Mouse (Mus musculus) spleen, adult 18-20 months (tissue): ENCODE measurements around the gene Slc4a4.

ENCODE experiments used
- DNase-seq, 2 experiments: peaks; one replicate each; pipeline ENCODE4 v3.0.0; 2022; ENCODE audit warnings: mixed read lengths in 2 of 2

The Slc4a4 gene

DNA sequence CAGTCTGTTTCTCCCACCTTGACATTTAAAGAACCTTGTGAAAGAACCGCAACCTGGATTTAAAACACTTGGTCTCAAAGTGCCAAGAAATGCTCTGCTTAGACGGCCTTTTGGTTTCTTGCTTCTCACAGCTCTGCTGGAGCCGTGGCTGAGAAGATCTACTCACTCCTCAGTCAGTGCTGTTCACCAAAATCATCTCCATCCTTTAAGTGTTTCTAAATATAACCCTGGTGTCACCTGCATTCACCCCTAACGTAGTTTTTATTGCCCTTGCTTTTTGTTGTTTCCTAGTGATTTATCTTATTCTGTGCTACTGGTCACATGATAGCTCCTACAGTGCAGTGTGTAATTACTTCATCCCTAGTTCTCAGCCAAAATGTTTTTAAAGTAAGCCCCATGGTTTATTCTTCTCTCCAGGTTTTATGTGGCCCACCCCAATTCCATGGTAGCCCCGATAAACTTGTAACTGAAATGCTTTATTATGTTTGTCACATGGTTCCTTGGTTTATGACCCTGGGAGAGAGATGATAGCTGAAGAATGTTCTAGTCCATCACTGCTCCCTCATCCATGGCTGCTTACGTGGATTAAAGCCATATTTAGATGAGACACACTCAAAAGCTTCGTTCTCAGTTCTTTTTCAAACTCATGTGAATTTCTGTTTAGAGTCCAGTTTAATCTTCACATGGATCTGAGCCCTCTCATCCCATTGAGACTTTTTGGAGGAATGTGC is 323.5 kb downstream of the Slc4a4 start:
- DNase-seq = no peak

DNA sequence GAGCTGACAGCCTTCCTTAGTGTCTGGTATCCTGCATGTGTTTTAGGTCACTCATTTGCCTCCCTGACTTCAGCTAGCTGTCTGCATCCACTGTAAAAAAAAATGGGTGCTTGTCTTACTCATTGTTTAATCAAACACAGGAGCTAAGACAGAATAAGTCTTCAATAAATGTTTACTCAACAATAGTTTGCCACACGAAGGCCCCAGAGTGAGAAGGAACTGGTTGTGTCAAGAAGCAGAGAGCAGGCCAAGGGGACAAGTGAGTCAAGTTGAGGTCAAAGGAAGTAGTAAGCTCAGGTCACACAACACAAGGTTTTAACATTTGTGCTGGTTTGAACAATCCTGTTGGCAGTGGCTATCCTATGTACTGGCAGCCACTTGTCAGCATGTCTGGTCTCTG is 324.4 kb downstream of the Slc4a4 start:
- no peak for DNase-seq

DNA sequence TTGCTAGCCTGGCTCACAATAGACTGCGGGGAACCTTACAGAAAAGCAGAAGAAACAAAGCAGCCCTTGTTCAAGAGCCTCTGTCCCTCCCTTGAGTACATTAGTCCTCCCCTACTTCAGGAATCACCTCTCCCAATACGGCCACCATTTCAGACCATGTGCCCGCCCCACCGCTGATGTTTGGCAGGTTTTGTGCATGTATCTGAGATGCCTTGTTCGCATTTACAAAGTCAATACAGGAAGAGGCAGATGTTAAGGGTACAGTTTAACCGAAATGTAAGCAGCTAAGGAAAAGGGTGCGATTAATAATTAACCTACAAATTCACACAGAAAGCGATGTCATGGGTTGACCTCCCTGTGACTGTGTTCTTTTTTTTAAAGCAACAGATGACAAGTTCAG is 331.6 kb downstream of the Slc4a4 start:
- no peak for DNase-seq

DNA sequence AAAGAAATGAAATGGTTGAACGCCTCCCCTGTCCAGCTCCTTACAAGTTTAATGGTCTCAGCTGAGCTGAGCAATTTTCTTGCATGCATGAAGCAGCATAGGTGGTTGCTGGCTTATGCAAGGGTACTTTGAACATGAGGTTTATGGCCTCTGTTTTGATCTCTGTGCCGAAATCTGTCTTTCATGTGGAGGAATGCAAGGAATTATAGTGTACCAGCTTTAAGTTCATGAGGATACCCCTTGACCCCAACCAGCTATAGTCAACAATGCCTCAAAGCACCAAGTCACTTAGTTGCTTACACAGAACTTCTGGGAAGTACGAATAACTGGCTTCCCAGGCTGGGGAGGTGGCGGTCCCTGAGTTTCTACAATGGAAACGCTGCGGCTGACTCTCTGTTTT is 332.1 kb downstream of the Slc4a4 start:
- DNase-seq = no peak

DNA sequence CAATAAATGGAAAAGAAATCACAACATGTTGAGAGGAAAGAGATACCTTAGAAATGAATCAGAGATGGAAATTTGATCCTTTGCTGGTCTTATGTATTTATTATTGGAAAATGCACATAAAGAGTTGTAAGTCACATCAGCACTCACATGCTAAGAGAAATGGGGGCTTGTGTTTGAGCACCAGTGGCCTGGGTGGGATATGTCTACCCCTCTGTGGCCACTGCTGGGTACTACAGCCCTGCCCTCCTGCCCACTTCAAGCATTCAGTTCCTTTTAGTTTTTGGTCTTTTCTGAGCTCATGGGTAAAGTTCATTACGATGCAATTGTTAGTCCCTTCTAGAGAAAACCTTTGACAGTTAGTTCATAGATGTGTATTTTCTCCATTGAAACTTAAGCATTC is 335.0 kb downstream of the Slc4a4 start:
- DNase-seq = no peak

DNA sequence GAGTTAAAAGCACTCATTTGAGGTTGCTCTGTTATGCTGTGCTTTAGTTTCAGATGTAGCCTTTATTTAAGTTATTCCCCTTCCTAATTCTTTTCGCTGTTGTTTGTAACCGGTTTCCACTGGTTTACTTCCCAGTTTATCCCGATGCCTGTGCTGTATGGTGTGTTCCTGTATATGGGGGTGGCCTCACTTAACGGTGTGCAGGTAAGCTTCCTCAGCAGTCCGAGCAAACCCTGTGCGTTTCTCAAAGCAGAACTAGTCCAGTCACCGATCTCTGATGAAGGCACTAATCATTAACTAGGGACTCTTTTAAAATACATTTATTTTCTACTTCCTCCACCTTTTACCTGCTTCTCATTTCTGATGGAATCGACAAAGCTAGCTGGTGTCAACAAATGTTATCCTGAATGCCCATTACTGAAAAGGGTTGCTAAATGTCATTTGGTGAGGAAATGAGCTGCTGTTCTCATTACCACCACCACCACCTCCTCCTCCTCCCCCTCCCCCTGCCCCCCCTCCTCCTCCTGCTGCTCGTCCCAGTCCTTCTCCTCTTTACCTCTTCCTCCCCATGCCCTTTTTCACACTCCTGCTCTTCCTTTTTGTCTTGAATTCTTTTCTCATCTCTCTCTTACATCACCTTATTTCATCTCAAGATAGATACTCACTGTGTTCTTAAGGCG is 336.6 kb downstream of the Slc4a4 start:
- DNase-seq = no peak

DNA sequence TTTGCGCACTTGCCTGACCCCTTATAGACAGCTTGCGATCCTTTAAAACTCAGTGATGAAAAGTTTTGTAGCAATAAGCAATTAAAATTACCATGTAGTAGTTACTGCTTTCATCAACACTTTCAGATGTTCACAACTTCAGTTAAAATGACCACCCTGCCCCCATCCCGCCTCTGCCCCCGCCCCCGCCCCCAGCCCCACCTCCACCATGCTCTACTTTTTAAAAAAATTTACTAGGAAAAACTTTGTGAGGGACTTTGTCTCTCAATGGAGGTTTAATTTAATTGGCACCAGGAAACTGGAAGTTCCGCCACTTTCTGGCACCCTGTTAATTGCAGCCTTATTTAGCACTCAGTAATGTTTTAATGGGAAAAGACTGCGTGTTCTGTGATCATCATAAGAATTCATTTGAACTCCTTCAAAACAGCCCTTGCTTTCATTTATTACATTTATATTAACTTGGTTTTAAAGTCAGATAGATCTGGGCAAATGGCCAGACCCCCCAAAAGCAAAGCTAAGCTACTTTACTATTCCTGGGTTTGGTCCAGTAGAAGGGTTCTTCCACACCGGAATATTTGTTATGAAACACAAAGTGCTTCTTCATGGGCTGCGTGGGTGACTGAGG is 337.2 kb downstream of the Slc4a4 start:
- no peak for DNase-seq

DNA sequence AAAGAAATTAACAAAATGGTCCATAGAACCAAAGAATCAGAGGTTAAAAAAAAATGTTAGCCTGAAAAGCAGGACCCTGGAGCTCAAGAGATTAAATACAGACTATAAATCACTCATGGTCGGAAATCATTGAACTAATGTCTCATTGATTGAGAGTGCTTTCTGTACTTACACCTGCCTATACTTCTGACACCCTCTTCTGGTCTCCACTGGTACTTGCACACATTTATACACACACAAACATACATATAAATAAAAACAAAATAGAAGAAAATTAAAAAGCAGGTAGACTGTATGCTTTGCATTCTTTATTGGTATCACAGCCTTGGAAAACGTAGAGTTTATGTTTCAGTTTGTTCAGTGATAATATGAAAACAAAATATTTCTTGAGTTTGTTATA is 341.3 kb downstream of the Slc4a4 start:
- no peak for DNase-seq

DNA sequence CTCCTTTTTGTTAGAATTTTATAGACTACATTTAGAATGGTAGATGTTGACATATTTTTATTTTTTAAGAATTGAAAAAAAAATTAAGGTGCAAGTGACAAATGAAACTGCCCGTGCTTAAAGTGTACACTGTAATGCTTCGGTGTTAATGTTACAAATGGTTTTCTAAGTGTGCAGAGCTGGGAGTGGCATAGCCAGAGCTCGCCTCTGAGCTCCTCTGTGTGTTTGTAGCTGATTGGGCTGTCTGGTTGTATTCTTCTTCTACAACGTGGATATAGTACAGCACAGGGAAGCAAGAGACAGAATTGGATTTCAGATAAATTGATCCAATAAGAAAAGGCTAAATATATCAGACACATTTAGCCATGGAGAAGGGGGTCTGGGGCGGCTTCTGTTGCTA is 343.0 kb downstream of the Slc4a4 start:
- DNase-seq = no peak

DNA sequence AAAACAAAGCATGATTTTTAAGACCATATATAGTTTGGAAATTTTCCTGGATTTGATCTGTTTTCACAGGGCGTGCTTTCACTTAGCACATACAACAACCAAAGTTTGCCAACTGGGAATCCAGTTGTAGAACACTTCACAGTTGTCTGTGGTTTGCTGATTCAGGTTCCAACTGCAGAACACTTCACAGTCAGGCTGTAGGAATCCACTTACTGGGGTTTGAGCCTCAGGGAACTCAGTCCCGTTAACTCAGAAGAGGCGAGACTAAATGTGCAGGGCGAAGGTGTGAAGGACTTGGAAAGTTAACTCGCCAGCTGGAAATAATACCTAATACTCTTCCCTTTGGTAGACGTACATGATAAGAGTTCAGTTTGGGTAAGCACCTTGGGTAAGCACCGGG is 345.7 kb downstream of the Slc4a4 start:
- DNase-seq = no peak

DNA sequence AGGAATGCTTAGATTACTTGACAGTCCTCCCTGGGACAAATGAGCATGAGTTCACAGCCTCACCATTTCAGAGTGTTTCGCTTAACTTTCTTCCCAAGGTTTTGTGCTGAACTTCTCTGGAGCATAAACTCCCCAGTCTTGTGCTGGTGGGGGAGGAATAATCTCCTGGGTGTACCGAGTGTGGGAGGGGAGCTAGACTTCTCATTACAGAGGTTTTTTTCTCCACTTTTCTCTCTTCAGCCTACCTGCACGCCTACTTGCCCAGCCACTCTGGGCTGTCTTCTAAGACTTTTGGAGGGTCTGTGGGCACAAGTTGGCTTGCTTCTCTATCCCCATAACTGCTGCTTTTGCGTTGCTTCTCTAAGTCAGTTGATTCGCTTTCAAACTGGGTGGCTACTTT is 365.2 kb downstream of the Slc4a4 start:
- no peak for DNase-seq

DNA sequence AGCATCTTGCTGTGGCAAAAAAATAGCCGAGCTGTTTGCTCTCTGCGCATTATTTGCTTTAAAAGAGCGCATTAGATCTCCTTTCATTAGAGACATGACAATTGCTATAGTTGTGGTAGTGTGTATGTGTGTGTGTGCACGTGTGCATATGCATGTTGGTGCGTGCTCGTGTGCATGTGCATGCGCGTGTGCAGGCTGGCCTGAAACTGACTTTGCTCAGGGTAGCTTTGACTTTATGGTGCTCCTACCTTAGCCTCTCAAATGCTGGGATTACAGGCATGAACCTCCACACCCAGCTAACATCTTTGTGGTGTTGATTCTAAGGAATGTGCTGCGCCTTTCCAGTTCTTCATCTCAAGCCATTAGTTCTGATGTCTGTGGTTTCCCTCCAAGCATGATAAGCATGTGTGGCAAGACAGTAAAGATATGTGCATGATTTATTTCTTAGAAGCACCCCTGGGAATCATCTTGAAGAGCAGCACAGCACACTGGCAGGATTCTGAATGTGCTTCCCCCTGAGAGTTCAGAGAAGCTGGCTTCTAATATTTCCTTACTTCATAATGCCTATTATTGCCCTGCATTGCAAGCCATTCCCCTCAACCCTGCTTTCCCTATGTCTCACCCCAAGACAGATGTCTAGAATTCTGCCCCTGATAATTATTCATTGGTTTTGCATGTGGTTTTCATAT is 373.3 kb downstream of the Slc4a4 start:
- no peak for DNase-seq

DNA sequence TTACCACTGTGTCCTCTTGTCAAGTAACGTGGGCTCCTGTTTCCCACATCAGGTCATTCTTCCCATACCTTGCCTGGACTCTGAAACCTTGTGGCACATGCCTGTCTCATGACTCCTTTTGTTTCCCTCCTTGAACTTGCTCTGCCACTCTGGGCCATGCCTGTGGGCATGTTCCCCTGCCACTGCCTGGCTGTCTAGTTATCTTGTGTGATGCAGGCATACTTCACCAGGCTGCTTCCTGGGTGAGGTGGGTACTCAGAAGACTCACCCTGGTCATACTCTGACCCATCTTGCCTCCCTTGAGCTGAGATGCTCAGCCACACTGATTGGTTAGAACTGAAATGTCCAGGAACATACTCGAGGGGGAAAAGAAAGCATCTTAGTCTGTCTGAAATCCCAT is 390.4 kb downstream of the Slc4a4 start:
- no peak for DNase-seq

DNA sequence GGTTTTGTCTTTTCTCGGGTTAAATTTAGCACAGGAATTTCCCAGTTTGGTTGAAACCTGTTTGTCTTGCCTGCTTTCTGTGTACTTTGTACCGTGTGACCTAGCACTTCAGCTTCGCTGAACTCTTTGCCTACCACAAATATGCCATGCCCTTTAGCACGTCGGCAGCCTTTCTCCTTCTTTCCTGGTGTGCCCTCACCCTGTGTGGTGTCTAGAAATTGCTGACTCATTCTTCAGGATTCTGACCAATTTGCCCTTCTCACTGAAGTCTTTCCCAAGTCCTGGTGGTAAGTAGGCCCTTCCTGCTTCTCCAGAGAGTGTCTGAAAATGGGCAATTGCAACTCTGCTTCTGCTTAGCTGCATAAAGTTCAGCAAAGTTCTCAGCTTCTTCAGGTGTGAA is 391.0 kb downstream of the Slc4a4 start:
- no peak for DNase-seq

DNA sequence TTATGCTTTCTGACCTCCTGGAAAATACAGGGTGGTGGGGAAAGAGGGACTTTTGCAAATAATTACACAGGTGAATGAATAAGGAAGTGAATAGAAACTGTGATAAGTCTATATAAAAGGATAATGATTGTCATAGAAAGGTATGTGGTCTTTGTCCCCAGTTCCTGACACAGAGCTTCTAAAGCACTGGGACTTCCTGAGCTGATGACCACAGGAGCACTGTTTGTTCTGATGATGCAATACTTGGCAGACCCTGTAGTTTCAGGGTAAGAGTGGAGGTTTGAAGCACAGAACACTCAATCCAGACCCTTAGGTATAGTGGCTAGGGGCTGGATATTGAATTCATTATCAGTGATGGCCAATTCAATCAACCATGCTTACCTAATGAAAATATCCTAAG is 391.7 kb downstream of the Slc4a4 start:
- DNase-seq = no peak

DNA sequence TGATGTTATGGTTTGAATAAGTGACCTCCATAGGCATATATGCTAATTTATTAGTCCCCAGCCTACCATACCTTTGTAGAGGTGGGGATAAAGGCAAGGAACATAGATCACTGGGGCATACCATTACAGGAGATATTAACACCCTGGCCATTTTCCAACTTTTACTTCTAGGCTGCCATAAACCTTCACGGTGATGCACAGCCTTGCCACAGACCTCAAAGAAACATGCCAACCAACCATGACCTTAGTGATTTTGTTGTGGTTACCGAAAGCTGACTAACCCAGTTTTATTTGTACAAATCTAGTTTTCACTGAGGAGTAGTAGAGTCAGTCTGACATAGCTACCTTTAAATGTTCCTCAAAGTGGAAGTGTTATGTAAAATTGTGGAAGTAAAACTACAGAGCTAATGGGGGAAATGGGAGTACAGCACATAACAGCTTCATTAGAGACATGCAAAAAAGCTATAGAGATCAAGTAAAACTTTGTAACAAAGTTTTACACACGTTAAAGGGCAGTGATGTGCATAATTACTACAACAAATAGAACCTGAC is 393.8 kb downstream of the Slc4a4 start:
- DNase-seq = no peak
